Mouse (Mus musculus) spleen, adult 2 months (tissue): ENCODE measurements around the gene Pcdh9.

Source experiments
- CTCF ChIP-seq: fragments of 200-500 bp; IDR thresholded peaks from 2 replicates; pipeline ENCODE4 v1.5.1; 2011; ENCODE audit warnings: mild to moderate bottlenecking, inconsistent platforms; ENCODE audit not compliant: insufficient read depth, insufficient read length, insufficient replicate concordance; ENCODE audit errors: extremely low read depth
- POLR2A ChIP-seq: fragments of 200-500 bp; IDR thresholded peaks from 2 replicates; pipeline ENCODE4 v1.6.1; 2011; ENCODE audit warnings: low read depth, low read length, inconsistent platforms

GRCm38 (mm10) chr14:93341390-93341789 is 549.1 kb downstream of the Pcdh9 start:
- TF ChIP-seq POLR2A (no peak), CTCF (no peak)
